Mouse (Mus musculus) neural tube, embryonic 13.5 days (tissue): ENCODE results near the gene Alkbh2. TPM values are rescaled to one million over a fixed set of nuclear protein-coding genes. Genes with fewer than 3 reads are reported as not detected.
A peak's percentile ranks its signal among the peaks of the same experiment; 100 is the strongest.

ENCODE experiments used
- ATAC-seq: fragments of 200-750 bp; cut with Nextera tagmentation; 2 replicates; pipeline ENCODE4 v1.8.0; 2017; ENCODE audit warnings: low read depth, mild to moderate bottlenecking, moderate TSS enrichment, moderate library complexity
- H3K27ac ChIP-seq: fragments of 300-500 bp; sonication (generic); replicated peaks from 2 replicates; pipeline ENCODE4 v1.5.1; 2015; ENCODE audit warnings: moderate library complexity, mild to moderate bottlenecking, inconsistent platforms
- H3K27me3 ChIP-seq: fragments of 300-500 bp; sonication (generic); 2 replicates; pipeline ENCODE4 v1.6.1; 2015; ENCODE audit warnings: mild to moderate bottlenecking, inconsistent platforms
- H3K36me3 ChIP-seq: fragments of 300-500 bp; sonication (generic); 2 replicates; pipeline ENCODE4 v1.6.1; 2015; ENCODE audit warnings: mild to moderate bottlenecking, inconsistent platforms
- H3K4me1 ChIP-seq: fragments of 300-500 bp; sonication (generic); replicated peaks from 2 replicates; pipeline ENCODE4 v1.6.1; 2015; ENCODE audit warnings: inconsistent platforms
- H3K4me2 ChIP-seq: fragments of 300-500 bp; sonication (generic); 2 replicates; pipeline ENCODE4 v1.6.1; 2015; ENCODE audit warnings: inconsistent platforms, mild to moderate bottlenecking, moderate library complexity
- H3K4me3 ChIP-seq: fragments of 300-500 bp; sonication (generic); 2 replicates; pipeline ENCODE4 v1.5.1; 2015; ENCODE audit warnings: mild to moderate bottlenecking, inconsistent platforms
- H3K9ac ChIP-seq: fragments of 300-500 bp; sonication (generic); 2 replicates; pipeline ENCODE4 v1.6.1; 2015; ENCODE audit warnings: moderate library complexity, mild to moderate bottlenecking, inconsistent platforms
- H3K9me3 ChIP-seq: fragments of 300-500 bp; sonication (generic); 2 replicates; pipeline ENCODE4 v1.6.1; 2016; ENCODE audit warnings: inconsistent platforms
- WGBS: fragments of 180-500 bp; shearing (Covaris S2); methylation state at CpG from one replicate; pipeline ENCODE4 v1.1.7; 2015; 5-methylcytosine and 5-hydroxymethylcytosine counted together
- polyA plus RNA-seq: library from polyadenylated mRNA; unstranded; fragments of >200 nt; fragmentation: Nextera tagmentation; extraction: Ambion mirVana; gene quantifications from 2 replicates; pipeline ENCODE4 v1.2.1, GENCODE M21; 2015

Alkbh2 gene
- polyA plus RNA-seq, 1 experiment from 2014 or later: 9.7 TPM

GRCm38 (mm10) chr5:114161424-114161823 lies 33.4 kb upstream of the Alkbh2 start:
- ATAC-seq: no peak
- H3K4me2 ChIP-seq: no peak overlapping the region
- no peaks in the 10 kb centered on the region for H3K27me3 ChIP-seq
- no peaks in the 10 kb centered on the region for H3K36me3 ChIP-seq
- no peak overlapping the region for H3K9ac ChIP-seq
- no peaks in the 10 kb centered on the region for H3K9me3 ChIP-seq
- no peak overlapping the region for H3K27ac ChIP-seq
- 85% methylated on average over 6 of the region's 6 CpGs for WGBS
- H3K4me3 ChIP-seq: no peak overlapping the region
- no peaks in the 10 kb centered on the region; the same call in 1 of the 2 replicates for H3K4me1 ChIP-seq

GRCm38 (mm10) chr5:114157236-114157635 lies 29.2 kb upstream of the Alkbh2 start:
- Histone ChIP-seq H3K27me3 (no peaks in the 10 kb centered on the region), H3K9me3 (no peaks in the 10 kb centered on the region), H3K4me1 (no peaks in the 10 kb centered on the region), H3K4me2 (no peak overlapping the region), H3K9ac (no peak overlapping the region), H3K27ac (no peak overlapping the region), H3K4me3 (no peak overlapping the region), H3K36me3 (no peaks in the 10 kb centered on the region)
- 44% methylated on average over 7 of the region's 7 CpGs for WGBS
- no peak for ATAC-seq

GRCm38 (mm10) chr5:114155168-114155933 lies 27.3 kb upstream of the Alkbh2 start:
- Histone ChIP-seq H3K27ac (no peak overlapping the region), H3K4me1 (no peaks in the 10 kb centered on the region), H3K9ac (no peak overlapping the region), H3K4me3 (no peak overlapping the region), H3K4me2 (no peak overlapping the region), H3K9me3 (no peaks in the 10 kb centered on the region), H3K27me3 (no peaks in the 10 kb centered on the region), H3K36me3 (no peaks in the 10 kb centered on the region)
- WGBS: 68% methylated on average over 9 of the region's 9 CpGs
- ATAC-seq: no peak

GRCm38 (mm10) chr5:114154765-114155164 lies 26.7 kb upstream of the Alkbh2 start:
- no peak for ATAC-seq
- no peaks in the 10 kb centered on the region for H3K27me3 ChIP-seq
- H3K4me2 ChIP-seq: no peak overlapping the region
- no peaks in the 10 kb centered on the region for H3K9me3 ChIP-seq
- WGBS: 85% methylated on average over 5 of the region's 5 CpGs
- H3K4me3 ChIP-seq: no peak overlapping the region
- no peak overlapping the region for H3K9ac ChIP-seq
- H3K4me1 ChIP-seq: no peaks in the 10 kb centered on the region
- H3K27ac ChIP-seq: no peak overlapping the region
- no peaks in the 10 kb centered on the region for H3K36me3 ChIP-seq

- no peaks in the 10 kb centered on the region for H3K36me3 ChIP-seq
- no peaks in the 10 kb centered on the region for H3K9me3 ChIP-seq
- WGBS: 4% methylated on average over 12 of the region's 12 CpGs
- no peak overlapping the region for H3K9ac ChIP-seq
- no peak for ATAC-seq
- H3K4me3 ChIP-seq: peak overlapping the region; percentile 19
- H3K27me3 ChIP-seq: no peaks in the 10 kb centered on the region
- no peak overlapping the region for H3K27ac ChIP-seq
- H3K4me2 ChIP-seq: peak overlapping the region; percentile 36; the same call in 1 of the 2 replicates
- H3K4me1 ChIP-seq: no peaks in the 10 kb centered on the region
These were observed 25.5 kb upstream of the Alkbh2 start for GRCm38 (mm10) chr5:114153490-114153889.

- Histone ChIP-seq H3K4me1 (no peaks in the 10 kb centered on the region), H3K36me3 (no peaks in the 10 kb centered on the region), H3K9ac (no peak overlapping the region), H3K27ac (no peak overlapping the region), H3K27me3 (no peaks in the 10 kb centered on the region), H3K4me2 (no peak overlapping the region), H3K9me3 (no peaks in the 10 kb centered on the region), H3K4me3 (no peak overlapping the region)
- no peak for ATAC-seq
- 85% methylated on average over 12 of the region's 12 CpGs for WGBS
These were observed 24.5 kb upstream of the Alkbh2 start for GRCm38 (mm10) chr5:114152359-114153092.

GRCm38 (mm10) chr5:114147043-114147972 lies 19.3 kb upstream of the Alkbh2 start:
- no peaks in the 10 kb centered on the region for H3K36me3 ChIP-seq
- H3K27ac ChIP-seq: 0 out of 2 replicates have a peak overlapping the region, but pooled peaks have one; percentile 61
- H3K27me3 ChIP-seq: no peaks in the 10 kb centered on the region
- 86% methylated on average over 14 of the region's 14 CpGs for WGBS
- no peak overlapping the region for H3K9ac ChIP-seq
- no peak overlapping the region for H3K4me3 ChIP-seq
- H3K4me1 ChIP-seq: peaks cover 12% of the 10 kb centered on the region
- no peak for ATAC-seq
- no peaks in the 10 kb centered on the region for H3K9me3 ChIP-seq
- no peak overlapping the region for H3K4me2 ChIP-seq

GRCm38 (mm10) chr5:114146028-114146888 lies 18.2 kb upstream of the Alkbh2 start, which contains the start of gene Acacb:
Gene Acacb, plus strand, starts transcription at chr5:114146535.
- H3K36me3 ChIP-seq: no peaks in the 10 kb centered on the region
- H3K27ac ChIP-seq: peak within 1 kb of the TSS; percentile 61; the same call in 1 of the 2 replicates

GRCm38 (mm10) chr5:114139175-114139574 lies 11.2 kb upstream of the Alkbh2 start:
- WGBS: 9% methylated on average over 9 of the region's 9 CpGs
- Histone ChIP-seq H3K9ac (no peak overlapping the region), H3K4me3 (no peak overlapping the region), H3K27ac (peak overlapping the region; percentile 84), H3K4me2 (peak overlapping the region; percentile 34), H3K27me3 (no peaks in the 10 kb centered on the region), H3K4me1 (peaks cover 31% of the 10 kb centered on the region), H3K36me3 (no peaks in the 10 kb centered on the region), H3K9me3 (no peaks in the 10 kb centered on the region)
- peak; percentile 84 for ATAC-seq

More at GRCm38 (mm10) chr5:114146028-114146888, 18.2 kb upstream of the Alkbh2 start, which contains the start of gene Acacb:
- WGBS: 48% methylated on average over 19 of the region's 19 CpGs
- Histone ChIP-seq H3K4me3 (no peak within 1 kb of the TSS), H3K9me3 (no peaks in the 10 kb centered on the region), H3K27me3 (no peaks in the 10 kb centered on the region), H3K9ac (no peak within 1 kb of the TSS; the same call in 1 of the 2 replicates), H3K4me1 (peaks cover 12% of the 10 kb centered on the region), H3K4me2 (no peak within 1 kb of the TSS)
- ATAC-seq: no peak

GRCm38 (mm10) chr5:114138277-114139164 lies 10.5 kb upstream of the Alkbh2 start:
- no peak overlapping the region for H3K9ac ChIP-seq
- no peaks in the 10 kb centered on the region for H3K36me3 ChIP-seq
- 55% methylated on average over 21 of the region's 21 CpGs for WGBS
- H3K4me1 ChIP-seq: peaks cover 31% of the 10 kb centered on the region
- peak overlapping the region; percentile 84 for H3K27ac ChIP-seq
- ATAC-seq: peak; percentile 70
- H3K27me3 ChIP-seq: no peaks in the 10 kb centered on the region
- no peak overlapping the region for H3K4me3 ChIP-seq
- peak overlapping the region; percentile 34 for H3K4me2 ChIP-seq
- H3K9me3 ChIP-seq: no peaks in the 10 kb centered on the region
